Mouse (Mus musculus): ENCODE measurements around the gene Nexn.
A peak's percentile ranks its signal among the peaks of the same experiment; 100 is the strongest.

Gene Nexn

GRCm38 (mm10) chr3:152235805-152236204 lies 30.3 kb downstream of the Nexn start:
- DNase-seq (ENCODE audit: low read depth): no peak

GRCm38 (mm10) chr3:152235238-152235637 lies 30.9 kb downstream of the Nexn start:
- no peak for DNase-seq (ENCODE audit: low read depth)

GRCm38 (mm10) chr3:152231333-152232100 lies 34.6 kb downstream of the Nexn start:
- peak; percentile 65 for DNase-seq (ENCODE audit: low read depth)

GRCm38 (mm10) chr3:152229271-152229670 lies 36.9 kb downstream of the Nexn start:
- DNase-seq (ENCODE audit: low read depth): no peak

DNA sequence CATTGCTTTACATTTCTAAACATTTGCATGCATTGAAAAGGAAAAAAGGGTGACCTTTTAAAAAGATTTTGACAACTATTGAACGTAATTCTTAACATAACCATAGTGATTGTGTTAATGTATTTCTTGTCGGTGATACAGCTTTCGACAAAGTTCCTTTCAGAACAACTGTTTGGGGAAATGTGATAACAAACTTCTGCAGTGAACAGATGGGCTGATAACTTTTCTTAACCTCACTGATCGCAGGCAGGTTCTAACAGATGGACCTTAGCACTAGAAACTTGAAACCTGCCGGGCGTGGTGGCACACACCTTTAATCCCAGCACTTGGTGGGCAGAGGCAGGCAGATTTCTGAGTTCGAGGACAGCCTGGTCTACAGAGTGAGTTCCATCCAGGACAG lies 37.3 kb downstream of the Nexn start:
- DNase-seq (ENCODE audit: low read depth): no peak

GRCm38 (mm10) chr3:152225906-152226305 lies 40.2 kb downstream of the Nexn start:
- DNase-seq (ENCODE audit: low read depth): no peak

- DNase-seq (ENCODE audit: low read depth): no peak
These were observed 41.2 kb downstream of the Nexn start for GRCm38 (mm10) chr3:152224918-152225317.

- no peak for DNase-seq (ENCODE audit: low read depth)
These were observed 52.7 kb downstream of the Nexn start for GRCm38 (mm10) chr3:152213416-152213815.

DNA sequence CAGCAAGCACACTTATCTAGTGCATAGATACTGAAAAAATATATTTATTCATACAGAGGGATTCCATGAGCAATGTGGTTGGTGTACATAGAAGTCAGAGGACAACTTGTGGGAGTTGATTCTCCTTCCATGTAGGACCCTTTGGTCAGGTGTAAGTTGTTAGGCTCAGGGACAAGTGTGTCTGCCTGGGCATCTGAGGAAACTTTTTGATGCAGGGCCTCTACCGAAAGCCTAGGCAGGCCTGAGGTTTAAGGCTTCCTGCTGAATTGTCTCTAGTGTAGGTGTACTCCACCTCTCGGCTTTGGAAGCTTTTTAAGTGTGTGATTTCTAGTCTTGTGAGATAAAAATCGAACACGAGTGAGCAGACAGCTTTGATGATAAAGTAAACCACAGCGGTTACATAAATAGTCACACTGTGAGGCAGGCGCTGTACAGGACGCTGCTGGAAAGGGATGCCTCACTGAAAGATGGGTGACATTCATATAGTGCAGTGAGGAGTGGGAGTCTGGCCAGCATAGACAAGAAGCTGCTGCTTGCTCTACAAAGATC lies 54.3 kb downstream of the Nexn start:
- no peak for DNase-seq (ENCODE audit: low read depth)

DNA sequence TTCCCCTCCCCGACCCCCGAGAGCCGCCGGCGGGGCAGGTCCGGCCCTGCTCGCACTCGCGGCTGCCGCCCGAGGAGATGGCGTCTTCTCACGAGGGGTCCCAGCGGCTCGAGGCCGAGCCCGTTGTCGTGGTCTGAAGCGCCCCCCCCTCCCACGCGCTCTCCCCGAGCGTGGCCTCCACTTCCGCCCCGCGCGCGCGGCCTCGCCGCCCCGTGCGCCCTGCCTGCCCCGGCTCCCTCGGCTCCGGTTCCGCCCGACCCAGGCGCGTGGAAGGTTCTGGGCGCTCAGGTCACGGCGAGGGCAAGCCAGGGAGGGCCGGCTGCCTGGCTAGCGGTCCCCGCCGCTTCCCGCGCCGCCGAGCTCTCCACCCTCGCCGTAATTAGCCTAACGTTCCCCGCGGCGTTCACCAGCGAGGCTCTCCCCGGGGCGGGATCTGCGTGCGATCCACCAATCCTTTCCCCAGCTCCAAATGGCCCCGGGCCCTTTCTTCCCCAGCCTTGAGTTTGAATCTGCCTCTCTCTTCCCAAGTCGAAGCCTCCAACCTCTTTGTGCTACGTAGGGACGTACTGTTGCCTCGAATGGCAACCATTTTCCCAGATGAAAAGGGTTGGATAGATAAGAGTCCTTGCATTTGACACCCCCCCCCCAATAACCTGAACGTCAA lies 55.3 kb downstream of the Nexn start:
- no peak for DNase-seq (ENCODE audit: low read depth)

GRCm38 (mm10) chr3:152209967-152210634 lies 56.0 kb downstream of the Nexn start, which contains the start of the genes Dnajb4 and Fubp1:
Gene Dnajb4 (minus strand): TSS chr3:152210302.
Gene Fubp1 (plus strand): TSS chr3:152210422.
- DNase-seq (ENCODE audit: low read depth): peak; percentile 98

DNA sequence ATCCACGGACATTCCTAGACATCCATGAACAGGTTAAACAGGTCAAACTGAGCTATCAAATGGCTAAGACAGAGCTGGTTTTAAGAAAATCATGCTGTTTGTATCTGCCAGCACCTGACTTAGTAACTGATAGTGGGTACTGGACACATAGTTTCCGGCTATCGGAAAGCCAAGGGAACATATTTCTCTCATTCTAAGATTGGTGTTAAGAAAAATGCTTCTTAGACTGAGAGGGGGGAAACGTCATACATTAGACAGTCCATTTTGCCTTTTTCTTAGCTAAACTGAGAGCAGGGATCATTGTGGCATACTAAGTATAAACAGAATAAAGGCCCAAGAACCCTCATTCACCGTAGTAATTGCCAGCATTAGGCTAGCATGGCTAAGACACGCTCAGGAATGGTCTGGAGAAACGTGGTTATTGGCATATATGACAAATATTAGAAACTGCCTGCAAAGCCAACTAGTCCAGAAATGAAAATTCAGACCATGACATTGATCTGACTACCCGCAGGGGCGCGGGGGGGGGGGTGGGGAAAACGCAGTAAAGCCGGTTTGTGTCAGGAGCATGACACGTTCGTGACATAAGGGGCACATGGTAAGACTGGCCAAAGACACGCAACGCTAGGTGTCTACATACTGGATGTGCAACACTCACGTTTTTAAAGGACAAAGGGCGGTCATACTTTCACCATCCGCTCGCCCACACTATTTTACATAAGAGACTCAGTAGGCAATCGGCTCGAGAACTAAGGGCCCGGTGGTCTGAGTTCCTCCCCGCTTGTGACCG lies 56.8 kb downstream of the Nexn start:
- DNase-seq (ENCODE audit: low read depth): no peak

DNA sequence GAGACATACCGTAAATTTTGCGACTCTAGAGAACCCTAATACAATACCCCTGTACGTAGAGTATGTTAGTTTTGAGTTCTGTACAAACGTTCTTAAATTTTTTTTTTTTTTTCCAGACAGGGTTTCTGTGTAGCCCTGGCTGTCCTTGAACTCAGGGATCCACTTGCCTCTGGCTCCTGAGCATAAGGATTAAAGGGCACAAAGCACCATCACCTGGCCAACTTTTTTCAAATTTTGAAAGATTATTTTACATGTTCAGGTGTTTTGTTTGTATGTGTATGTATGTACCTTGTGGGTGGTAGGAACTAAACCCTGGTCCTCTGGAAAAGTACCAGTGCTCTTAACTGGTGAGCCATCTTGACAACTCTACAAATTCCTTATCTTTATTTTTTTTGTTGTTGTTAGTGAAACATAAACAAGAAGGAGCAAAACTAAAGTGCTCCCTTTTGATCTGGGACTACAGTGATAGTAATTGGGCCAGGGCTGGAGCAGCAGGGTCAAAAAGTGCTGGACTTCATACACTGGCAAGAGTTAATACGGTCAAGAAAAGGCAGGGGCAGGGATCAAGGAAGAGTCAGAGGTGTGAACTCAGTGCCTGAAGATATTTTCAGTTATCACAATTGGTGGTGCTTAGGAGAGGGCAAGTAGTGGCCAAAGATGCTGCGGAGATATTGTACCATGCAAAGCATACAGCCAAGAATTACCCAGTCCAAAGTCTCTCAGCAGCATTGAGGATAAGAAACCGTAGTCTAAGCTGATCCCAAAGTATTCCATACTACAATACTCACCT lies 57.9 kb downstream of the Nexn start:
- no peak for DNase-seq (ENCODE audit: low read depth)

DNA sequence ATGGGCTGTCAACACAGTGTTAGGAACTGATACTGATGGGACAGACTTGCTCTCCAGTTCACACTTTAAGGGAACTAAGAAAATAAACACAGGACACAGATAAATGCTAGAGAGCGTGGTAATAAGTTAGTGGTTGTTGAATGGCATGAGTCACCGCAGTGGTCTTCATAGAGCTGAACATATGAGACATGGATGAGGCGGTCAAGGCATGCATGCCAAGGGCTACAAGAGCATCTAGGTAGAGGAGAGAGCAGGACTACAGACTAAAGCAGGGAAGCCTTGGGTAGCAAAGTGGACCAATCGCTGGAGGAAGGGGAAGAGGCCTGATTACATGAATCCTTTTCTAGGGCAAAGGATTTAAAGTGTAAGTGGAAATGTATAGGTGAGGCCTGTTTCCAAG lies 59.0 kb downstream of the Nexn start:
- DNase-seq (ENCODE audit: low read depth): no peak

GRCm38 (mm10) chr3:152204577-152204976 lies 61.6 kb downstream of the Nexn start:
- DNase-seq (ENCODE audit: low read depth): no peak

- DNase-seq (ENCODE audit: low read depth): no peak
These were observed 62.2 kb downstream of the Nexn start for GRCm38 (mm10) chr3:152203996-152204395.

GRCm38 (mm10) chr3:152203411-152203810 lies 62.7 kb downstream of the Nexn start:
- DNase-seq (ENCODE audit: low read depth): no peak

GRCm38 (mm10) chr3:152202942-152203341 lies 63.2 kb downstream of the Nexn start:
- DNase-seq (ENCODE audit: low read depth): no peak

GRCm38 (mm10) chr3:152201651-152202050 lies 64.5 kb downstream of the Nexn start:
- DNase-seq (ENCODE audit: low read depth): no peak

GRCm38 (mm10) chr3:152201181-152201580 lies 65.0 kb downstream of the Nexn start:
- DNase-seq (ENCODE audit: low read depth): no peak

- DNase-seq (ENCODE audit: low read depth): no peak
These were observed 67.0 kb downstream of the Nexn start for GRCm38 (mm10) chr3:152199125-152199524.
